Mouse (Mus musculus) left cerebral cortex, adult 2 months (tissue): ENCODE data around the gene Gpr61. TPM values are rescaled to one million over a fixed set of nuclear protein-coding genes. Genes with fewer than 3 reads are reported as not detected.
A peak's percentile ranks its signal among the peaks of the same experiment; 100 is the strongest.

Experiments used
- DNase-seq, 2 experiments: peaks; one replicate each; pipeline ENCODE4 v3.0.0; 2021 to 2022; ENCODE audit warnings: low spot score in 2 of 2, mixed read lengths in 1 of 2; ENCODE audit errors: extremely low spot score in 1 of 2
- H3K27ac ChIP-seq: fragments of 200-600 bp; 2 replicates; pipeline ENCODE4 v1.8.1; 2022
- H3K4me3 ChIP-seq: fragments of 200-600 bp; 2 replicates; pipeline ENCODE4 v1.8.1; 2022
- CTCF ChIP-seq: fragments of 200-600 bp; IDR thresholded peaks from 2 replicates; pipeline ENCODE4 v1.8.1; 2022; ENCODE audit warnings: antibody characterized with exemption, mild to moderate bottlenecking, moderate library complexity
- intact Hi-C: fragments of 180-260 bp; cut with DNase I; formaldehyde crosslinking; loops from one replicate; pipeline ENCODE4 v1.15.1; 2025
- total RNA-seq, 2 experiments: library from RNA; stranded (reverse); gene quantifications; 2 replicates each; pipeline ENCODE4 v1.2.3; 2021

Gpr61 gene
- total RNA-seq, 2 experiments from 2014 or later, result 17.0 to 19.0 TPM

GRCm38 (mm10) chr3:108145534-108146445 lies 8.9 kb downstream of the Gpr61 start, which contains the start of gene Gnai3:
Gene Gnai3, minus strand, starts transcription at chr3:108146146.
- intact Hi-C loops, result loop anchor here (5.0 kb wide), 4 partner anchors 58 to 453 kb away; partner anchors contain the start of genes Ampd2, Gstm1 and Gstm7
- Histone ChIP-seq H3K27ac (peak within 1 kb of the TSS; percentile 97), H3K4me3 (peak within 1 kb of the TSS; percentile 67)
- peak; percentile 89 for DNase-seq
- TF ChIP-seq CTCF, result peak; percentile 21

- intact Hi-C loops, result no loop called here
- no peak for DNase-seq
- Histone ChIP-seq H3K27ac (no peak overlapping the region), H3K4me3 (no peak overlapping the region)
- TF ChIP-seq CTCF, result no peak
Observed at GRCm38 (mm10) chr3:108140786-108141185, 13.9 kb downstream of the Gpr61 start.

- intact Hi-C loops, result no loop called here
- no peak overlapping the region for H3K4me3 ChIP-seq
- DNase-seq, result no peak
- no peak for TF ChIP-seq CTCF
- H3K27ac ChIP-seq, result no peak overlapping the region
Observed at GRCm38 (mm10) chr3:108139113-108139512, 15.6 kb downstream of the Gpr61 start.

GRCm38 (mm10) chr3:108134701-108135100 lies 20.0 kb downstream of the Gpr61 start:
- no peak for TF ChIP-seq CTCF
- Histone ChIP-seq H3K4me3 (0 out of 2 replicates have a peak overlapping the region, but pooled peaks have one; percentile 16), H3K27ac (peak overlapping the region; percentile 74)
- intact Hi-C loops, result no loop called here
- DNase-seq, result peak; percentile 63

- DNase-seq, result no peak
- TF ChIP-seq CTCF, result no peak
- Histone ChIP-seq H3K4me3 (no peak overlapping the region), H3K27ac (no peak overlapping the region)
- intact Hi-C loops, result no loop called here
Observed at GRCm38 (mm10) chr3:108132484-108132883, 22.2 kb downstream of the Gpr61 start.

GRCm38 (mm10) chr3:108131821-108132220 lies 22.9 kb downstream of the Gpr61 start:
- intact Hi-C loops, result no loop called here
- TF ChIP-seq CTCF, result no peak
- no peak for DNase-seq

GRCm38 (mm10) chr3:108131216-108131615 lies 23.5 kb downstream of the Gpr61 start:
- intact Hi-C loops, result no loop called here
- Histone ChIP-seq H3K27ac (no peak overlapping the region), H3K4me3 (no peak overlapping the region)
- no peak for TF ChIP-seq CTCF
- DNase-seq, result no peak

More at GRCm38 (mm10) chr3:108131821-108132220, 22.9 kb downstream of the Gpr61 start:
- Histone ChIP-seq H3K27ac (no peak overlapping the region), H3K4me3 (no peak overlapping the region)

GRCm38 (mm10) chr3:108129804-108130203 lies 24.9 kb downstream of the Gpr61 start:
- TF ChIP-seq CTCF, result no peak
- no peak for DNase-seq
- intact Hi-C loops, result no loop called here
- Histone ChIP-seq H3K4me3 (no peak overlapping the region), H3K27ac (no peak overlapping the region)

- Histone ChIP-seq H3K4me3 (no peak overlapping the region), H3K27ac (no peak overlapping the region)
- no peak for TF ChIP-seq CTCF
- intact Hi-C loops, result no loop called here
- DNase-seq, result no peak
Observed at GRCm38 (mm10) chr3:108129367-108129766, 25.3 kb downstream of the Gpr61 start.

- TF ChIP-seq CTCF, result no peak
- intact Hi-C loops, result no loop called here
- DNase-seq, result no peak
- Histone ChIP-seq H3K4me3 (no peak overlapping the region), H3K27ac (no peak overlapping the region)
Observed at GRCm38 (mm10) chr3:108128520-108128919, 26.2 kb downstream of the Gpr61 start.

GRCm38 (mm10) chr3:108126327-108126726 lies 28.4 kb downstream of the Gpr61 start:
- no peak for TF ChIP-seq CTCF
- Histone ChIP-seq H3K4me3 (no peak overlapping the region), H3K27ac (no peak overlapping the region)
- intact Hi-C loops, result no loop called here
- DNase-seq, result no peak

- no peak overlapping the region for H3K27ac ChIP-seq
- TF ChIP-seq CTCF, result no peak
- no peak for DNase-seq
- intact Hi-C loops, result no loop called here
- H3K4me3 ChIP-seq, result no peak overlapping the region
Observed at GRCm38 (mm10) chr3:108124131-108124530, 30.6 kb downstream of the Gpr61 start.
